Mouse (Mus musculus) heart, embryonic 12.5 days (tissue): ENCODE measurements at regions not wholly inside any gene's neighbourhood (a gene's known extent, or its start where the extent isn't known, plus 50 kb on each side); places are given as distances from the start of the nearest gene placed in this dataset.
A peak's percentile ranks its signal among the peaks of the same experiment; 100 is the strongest.

Source experiments
- ATAC-seq: fragments of 200-750 bp; cut with Nextera tagmentation; 2 replicates; pipeline ENCODE4 v1.8.0; 2017; ENCODE audit warnings: moderate TSS enrichment, moderate library complexity; ENCODE audit not compliant: insufficient number of reproducible peaks, low FRiP score
- H3K27ac ChIP-seq: fragments of 300-500 bp; sonication (generic); 2 replicates; pipeline ENCODE4 v1.5.1; 2016; ENCODE audit warnings: mild to moderate bottlenecking, moderate library complexity; ENCODE audit not compliant: poor library complexity, severe bottlenecking
- H3K27me3 ChIP-seq: fragments of 300-500 bp; sonication (generic); replicated peaks from 2 replicates; pipeline ENCODE4 v1.6.1; 2016; ENCODE audit warnings: mild to moderate bottlenecking, moderate library complexity
- H3K36me3 ChIP-seq: fragments of 300-500 bp; sonication (generic); 2 replicates; pipeline ENCODE4 v1.6.1; 2016; ENCODE audit warnings: mild to moderate bottlenecking, moderate library complexity
- H3K4me1 ChIP-seq: fragments of 300-500 bp; sonication (generic); replicated peaks from 2 replicates; pipeline ENCODE4 v1.6.1; 2016; ENCODE audit warnings: mild to moderate bottlenecking
- H3K4me2 ChIP-seq: fragments of 300-500 bp; sonication (generic); 2 replicates; pipeline ENCODE4 v1.6.1; 2016; ENCODE audit warnings: mild to moderate bottlenecking, moderate library complexity
- H3K4me3 ChIP-seq: fragments of 300-500 bp; sonication (generic); 2 replicates; pipeline ENCODE4 v1.5.1; 2016; ENCODE audit warnings: mild to moderate bottlenecking
- H3K9ac ChIP-seq: fragments of 300-500 bp; sonication (generic); 2 replicates; pipeline ENCODE4 v1.6.1; 2016; ENCODE audit warnings: mild to moderate bottlenecking, moderate library complexity
- H3K9me3 ChIP-seq: fragments of 300-500 bp; sonication (generic); replicated peaks from 2 replicates; pipeline ENCODE4 v1.6.1; 2016; ENCODE audit warnings: mild to moderate bottlenecking, moderate library complexity
- WGBS: fragments of 180-500 bp; shearing (Covaris S2); methylation state at CpG from one replicate; pipeline ENCODE4 v1.1.7; 2016; 5-methylcytosine and 5-hydroxymethylcytosine counted together

DNA sequence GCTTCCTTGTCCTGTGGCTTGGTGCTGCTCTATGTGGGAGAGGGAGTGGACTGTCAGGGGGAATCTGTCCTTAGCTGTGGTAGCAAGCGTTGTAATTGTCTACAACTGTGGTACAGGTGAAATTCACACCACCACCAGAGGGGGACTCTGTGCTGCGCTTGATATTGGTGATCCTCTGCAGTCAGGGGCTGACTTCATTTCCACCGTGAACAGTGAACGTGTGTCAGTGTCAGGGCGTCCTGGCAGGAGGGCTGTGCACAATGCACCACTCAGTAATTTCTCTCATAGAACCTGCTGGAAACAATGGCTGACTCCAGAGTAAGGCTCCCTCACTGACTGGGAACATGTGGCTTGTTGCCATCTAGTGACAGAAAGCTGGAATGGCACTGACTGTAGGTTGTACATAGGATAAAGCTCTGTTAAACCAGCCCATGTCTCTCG lies 102.6 kb downstream of the Tex29 start:
- no peaks in the 10 kb centered on the region for H3K4me1 ChIP-seq
- 0 out of 2 replicates have a peak, but pooled peaks have one; percentile 36 for ATAC-seq
- no peaks in the 10 kb centered on the region for H3K9me3 ChIP-seq
- H3K9ac ChIP-seq = no peak overlapping the region
- H3K36me3 ChIP-seq = no peaks in the 10 kb centered on the region
- no peak overlapping the region for H3K4me2 ChIP-seq
- no peak overlapping the region for H3K4me3 ChIP-seq
- H3K27ac ChIP-seq = no peak overlapping the region
- WGBS = 27% methylated on average over 6 of the region's 6 CpGs
- peaks cover 11% of the 10 kb centered on the region for H3K27me3 ChIP-seq

DNA sequence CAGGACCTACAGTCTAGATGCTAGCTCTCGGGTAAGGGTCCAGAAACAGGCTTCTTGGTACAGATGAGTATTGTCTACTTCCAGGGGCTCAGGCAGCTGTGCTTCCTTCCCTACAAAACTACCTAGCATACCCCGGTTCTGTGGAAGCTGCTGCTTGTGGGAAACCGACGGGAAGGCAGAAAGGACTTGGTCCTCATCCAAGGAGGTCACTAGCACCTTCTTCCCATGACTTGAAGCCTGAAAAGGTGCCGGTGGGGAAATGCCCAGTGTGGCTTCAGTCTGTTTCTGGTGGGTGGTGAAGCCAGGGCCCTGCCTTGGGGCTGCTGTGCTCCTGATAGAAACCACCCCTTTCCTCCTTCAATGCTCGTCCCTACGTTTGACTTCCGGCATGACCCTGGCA lies 107.5 kb downstream of the Tex29 start:
- peaks cover 3% of the 10 kb centered on the region; the same call in 1 of the 2 replicates for H3K9me3 ChIP-seq
- no peak overlapping the region for H3K4me3 ChIP-seq
- no peak overlapping the region for H3K4me2 ChIP-seq
- no peaks in the 10 kb centered on the region for H3K36me3 ChIP-seq
- peaks cover 3% of the 10 kb centered on the region; the same call in 1 of the 2 replicates for H3K27me3 ChIP-seq
- WGBS = 71% methylated on average over 8 of the region's 8 CpGs
- no peak overlapping the region for H3K9ac ChIP-seq
- no peak for ATAC-seq
- no peaks in the 10 kb centered on the region for H3K4me1 ChIP-seq
- H3K27ac ChIP-seq = no peak overlapping the region

GRCm38 (mm10) chr8:11956268-11956667 lies 116.0 kb downstream of the Tex29 start:
- ATAC-seq = no peak
- H3K9ac ChIP-seq = no peak overlapping the region
- H3K4me3 ChIP-seq = no peak overlapping the region
- no peaks in the 10 kb centered on the region for H3K4me1 ChIP-seq
- H3K27ac ChIP-seq = no peak overlapping the region
- H3K9me3 ChIP-seq = peaks cover 3% of the 10 kb centered on the region; the same call in 1 of the 2 replicates
- WGBS = 22% methylated on average over 7 of the region's 7 CpGs
- peaks cover 33% of the 10 kb centered on the region; the same call in 1 of the 2 replicates for H3K27me3 ChIP-seq
- no peak overlapping the region for H3K4me2 ChIP-seq
- no peaks in the 10 kb centered on the region for H3K36me3 ChIP-seq

DNA sequence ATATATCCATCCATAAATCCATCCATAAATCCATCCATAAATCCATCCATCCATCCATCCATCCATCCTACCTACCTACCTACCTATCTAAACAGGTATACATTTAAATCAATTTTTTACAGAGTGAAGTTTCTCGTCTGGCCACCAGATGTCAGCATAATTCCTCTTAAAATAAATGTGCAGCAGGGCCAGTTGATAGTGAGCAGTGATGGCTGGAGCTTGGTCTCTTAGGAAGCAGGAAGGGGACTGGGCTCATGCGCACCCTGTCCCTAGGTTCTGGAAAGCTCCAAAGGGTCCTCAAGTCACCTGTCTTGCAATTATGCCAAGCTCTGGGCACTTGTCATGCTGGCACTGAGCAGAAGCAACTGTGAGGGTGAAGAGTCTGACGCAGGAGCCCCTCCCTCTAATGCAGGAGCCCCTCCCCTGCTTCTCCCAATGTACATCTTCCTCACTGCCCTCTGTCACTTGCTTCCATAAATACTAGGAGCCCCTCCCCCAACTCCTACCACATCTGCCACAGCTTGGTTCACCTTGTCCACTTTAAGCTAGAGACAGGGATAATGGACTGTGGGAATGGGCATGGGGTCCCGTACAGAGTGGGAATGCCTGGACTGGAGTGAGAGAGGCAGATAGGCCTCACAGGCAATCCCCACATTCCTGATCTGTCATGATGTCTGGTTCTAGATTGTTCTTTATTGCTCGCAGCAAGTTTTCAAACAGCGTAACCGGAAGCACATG lies 116.9 kb downstream of the Tex29 start:
- H3K36me3 ChIP-seq = no peaks in the 10 kb centered on the region
- H3K27me3 ChIP-seq = peaks cover 38% of the 10 kb centered on the region; the same call in 1 of the 2 replicates
- no peak overlapping the region for H3K4me2 ChIP-seq
- no peak for ATAC-seq
- WGBS = 61% methylated on average over 7 of the region's 7 CpGs
- H3K27ac ChIP-seq = no peak overlapping the region
- H3K9ac ChIP-seq = no peak overlapping the region
- H3K4me3 ChIP-seq = no peak overlapping the region
- H3K9me3 ChIP-seq = no peaks in the 10 kb centered on the region
- H3K4me1 ChIP-seq = no peaks in the 10 kb centered on the region

DNA sequence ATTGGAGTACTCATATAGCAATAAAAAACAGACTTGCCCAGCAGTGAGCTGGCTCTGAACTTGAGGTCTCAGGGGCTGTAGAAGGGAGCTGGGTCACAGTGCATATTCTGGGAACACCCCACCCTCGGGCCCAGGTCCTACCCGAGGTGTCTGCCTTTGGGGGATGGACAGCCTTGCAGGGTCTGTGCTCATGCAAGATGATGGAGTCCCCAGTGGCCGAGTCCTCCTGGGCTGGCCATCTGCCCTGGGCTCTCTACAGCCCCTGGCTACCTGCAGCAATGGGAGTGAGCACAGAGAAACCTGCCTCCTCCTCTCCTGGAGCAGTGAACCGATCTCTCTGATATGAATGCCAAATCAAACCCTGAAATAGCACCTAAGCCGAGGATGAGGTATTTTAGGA lies 117.9 kb downstream of the Tex29 start:
- no peak overlapping the region for H3K9ac ChIP-seq
- no peak overlapping the region for H3K27ac ChIP-seq
- H3K36me3 ChIP-seq = no peaks in the 10 kb centered on the region
- 55% methylated on average over 5 of the region's 5 CpGs for WGBS
- no peaks in the 10 kb centered on the region for H3K4me1 ChIP-seq
- H3K4me2 ChIP-seq = no peak overlapping the region
- no peak for ATAC-seq
- H3K9me3 ChIP-seq = no peaks in the 10 kb centered on the region
- no peak overlapping the region for H3K4me3 ChIP-seq
- H3K27me3 ChIP-seq = peaks cover 43% of the 10 kb centered on the region; the same call in 1 of the 2 replicates

GRCm38 (mm10) chr8:11959466-11959865 lies 119.2 kb downstream of the Tex29 start:
- WGBS = 63% methylated on average over 4 of the region's 4 CpGs
- Histone ChIP-seq H3K9me3 (no peaks in the 10 kb centered on the region), H3K27me3 (peaks cover 40% of the 10 kb centered on the region; the same call in 1 of the 2 replicates), H3K4me2 (no peak overlapping the region), H3K4me3 (no peak overlapping the region), H3K27ac (no peak overlapping the region), H3K9ac (no peak overlapping the region), H3K4me1 (no peaks in the 10 kb centered on the region), H3K36me3 (no peaks in the 10 kb centered on the region)
- no peak for ATAC-seq

DNA sequence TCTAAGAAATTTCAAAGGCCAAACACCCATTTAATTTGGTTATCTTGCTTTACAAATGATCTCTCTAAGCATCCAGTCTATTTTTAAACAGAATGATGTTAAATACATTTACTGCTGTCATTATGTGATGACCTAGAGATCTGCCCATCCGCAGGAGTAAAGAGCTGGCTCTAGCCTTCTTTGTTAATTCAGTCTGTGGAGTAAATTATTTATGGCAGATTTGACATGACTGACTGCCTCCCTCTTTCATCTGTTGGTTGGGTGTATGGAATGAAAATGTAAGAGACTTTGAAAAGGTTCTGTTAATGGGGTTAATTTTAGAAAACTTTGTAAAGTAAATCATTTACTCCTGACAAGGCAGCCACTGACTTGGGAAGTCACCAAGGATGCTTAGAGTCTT lies 123.3 kb downstream of the Tex29 start:
- ATAC-seq = no peak
- Histone ChIP-seq H3K9me3 (no peaks in the 10 kb centered on the region), H3K4me3 (no peak overlapping the region), H3K36me3 (no peaks in the 10 kb centered on the region), H3K4me1 (no peaks in the 10 kb centered on the region), H3K9ac (no peak overlapping the region), H3K4me2 (no peak overlapping the region), H3K27me3 (peaks cover 19% of the 10 kb centered on the region; the same call in 1 of the 2 replicates), H3K27ac (no peak overlapping the region)
- 71% methylated on average over 1 of the region's 1 CpGs for WGBS

GRCm38 (mm10) chr8:11967670-11968069 lies 127.4 kb downstream of the Tex29 start:
- H3K9me3 ChIP-seq = no peaks in the 10 kb centered on the region
- WGBS = 77% methylated on average over 7 of the region's 7 CpGs
- ATAC-seq = no peak

DNA sequence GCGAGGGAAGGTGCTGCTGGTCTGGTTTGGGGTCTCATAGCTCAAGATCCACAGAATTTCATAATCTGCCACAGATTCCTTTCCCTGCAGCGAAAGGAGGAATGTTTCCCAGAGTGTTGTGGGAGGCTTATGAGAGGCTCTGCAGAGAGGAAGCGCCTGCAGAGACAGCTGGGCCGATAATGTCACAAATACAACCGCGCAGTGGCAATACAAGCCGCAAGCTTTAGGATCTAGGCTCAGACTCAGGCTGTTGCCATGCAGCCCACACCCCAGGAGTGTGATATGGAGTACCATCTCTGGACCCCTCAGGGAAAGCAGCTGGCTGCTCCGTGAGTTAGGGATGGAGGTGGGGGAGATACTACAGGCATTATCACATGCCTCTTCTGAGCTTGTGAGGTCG lies 130.2 kb downstream of the Tex29 start:
- no peak overlapping the region for H3K27ac ChIP-seq
- no peak for ATAC-seq
- H3K9me3 ChIP-seq = no peaks in the 10 kb centered on the region
- peaks cover 16% of the 10 kb centered on the region; the same call in 1 of the 2 replicates for H3K27me3 ChIP-seq
- 0 out of 2 replicates have a peak, but pooled peaks cover 5% of the 10 kb centered on the region for H3K4me1 ChIP-seq
- H3K9ac ChIP-seq = no peak overlapping the region
- 79% methylated on average over 9 of the region's 9 CpGs for WGBS
- no peak overlapping the region for H3K4me3 ChIP-seq
- no peaks in the 10 kb centered on the region for H3K36me3 ChIP-seq
- H3K4me2 ChIP-seq = no peak overlapping the region

More at GRCm38 (mm10) chr8:11967670-11968069, 127.4 kb downstream of the Tex29 start:
- H3K27me3 ChIP-seq = peaks cover 23% of the 10 kb centered on the region; the same call in 1 of the 2 replicates
- H3K4me2 ChIP-seq = no peak overlapping the region
- no peak overlapping the region for H3K27ac ChIP-seq
- no peak overlapping the region for H3K4me3 ChIP-seq
- H3K4me1 ChIP-seq = no peaks in the 10 kb centered on the region
- H3K9ac ChIP-seq = no peak overlapping the region
- no peaks in the 10 kb centered on the region for H3K36me3 ChIP-seq

GRCm38 (mm10) chr8:11973436-11973835 lies 133.2 kb downstream of the Tex29 start:
- 60% methylated on average over 10 of the region's 10 CpGs for WGBS
- Histone ChIP-seq H3K27me3 (peaks cover 14% of the 10 kb centered on the region; the same call in 1 of the 2 replicates), H3K9me3 (no peaks in the 10 kb centered on the region), H3K4me2 (no peak overlapping the region), H3K4me1 (0 out of 2 replicates have a peak, but pooled peaks cover 5% of the 10 kb centered on the region), H3K27ac (no peak overlapping the region), H3K36me3 (no peaks in the 10 kb centered on the region), H3K4me3 (no peak overlapping the region), H3K9ac (no peak overlapping the region)
- ATAC-seq = no peak

DNA sequence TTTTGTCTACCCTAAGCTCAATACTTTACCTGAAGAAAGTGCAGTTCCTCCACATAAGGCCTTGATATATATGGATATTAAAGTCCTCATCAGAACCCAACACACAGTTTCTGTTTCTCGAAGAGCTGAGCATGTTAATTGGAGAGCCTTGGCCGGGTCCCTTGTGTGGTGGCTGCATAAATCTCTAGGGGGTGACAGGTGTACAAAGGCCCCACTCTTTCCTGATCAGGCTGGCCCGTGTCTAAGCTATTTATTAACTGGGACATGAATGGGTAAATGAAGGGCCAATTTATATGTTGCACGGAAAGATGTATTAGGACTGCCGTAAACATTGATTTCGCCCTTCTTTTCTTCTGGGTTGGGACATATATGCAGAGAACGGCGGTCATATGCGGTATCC lies 136.8 kb downstream of the Tex29 start:
- H3K27ac ChIP-seq = no peak overlapping the region
- H3K4me3 ChIP-seq = no peak overlapping the region
- H3K36me3 ChIP-seq = no peaks in the 10 kb centered on the region
- WGBS = 79% methylated on average over 9 of the region's 9 CpGs
- H3K4me1 ChIP-seq = 0 out of 2 replicates have a peak, but pooled peaks cover 5% of the 10 kb centered on the region
- no peak for ATAC-seq
- H3K9ac ChIP-seq = no peak overlapping the region
- H3K9me3 ChIP-seq = no peaks in the 10 kb centered on the region
- peaks cover 3% of the 10 kb centered on the region; the same call in 1 of the 2 replicates for H3K27me3 ChIP-seq
- H3K4me2 ChIP-seq = no peak overlapping the region
